Mouse (Mus musculus): ENCODE measurements around the gene Pf4.
"Not testable (repeated sequence)": the region's sequence is repeated elsewhere in the genome, so short reads cannot be mapped to it uniquely, and the experiment has no call there.

Gene Pf4

GRCm38 (mm10) chr5:90788114-90788513 is 15.9 kb downstream of the Pf4 start:
- no peak for DNase-seq (ENCODE audit: low read depth, low spot score)

GRCm38 (mm10) chr5:90789306-90790073 is 17.3 kb downstream of the Pf4 start:
- DNase-seq (ENCODE audit: low read depth, low spot score): no peak

GRCm38 (mm10) chr5:90790074-90790502 is 17.9 kb downstream of the Pf4 start:
- no peak for DNase-seq (ENCODE audit: low read depth, low spot score)

- no peak for DNase-seq (ENCODE audit: low read depth, low spot score)
These were observed 22.0 kb downstream of the Pf4 start, which contains the start of gene Cxcl15 for GRCm38 (mm10) chr5:90794195-90794625. Cxcl15 (plus strand) TSS chr5:90794534.

- DNase-seq (ENCODE audit: low read depth, low spot score): not testable (repeated sequence)
These were observed 23.2 kb downstream of the Pf4 start for GRCm38 (mm10) chr5:90795392-90795791.

GRCm38 (mm10) chr5:90804574-90804973 is 32.3 kb downstream of the Pf4 start:
- DNase-seq (ENCODE audit: low read depth, low spot score): no peak

GRCm38 (mm10) chr5:90806050-90806449 is 33.8 kb downstream of the Pf4 start:
- no peak for DNase-seq (ENCODE audit: low read depth, low spot score)

GRCm38 (mm10) chr5:90807176-90807950 is 35.1 kb downstream of the Pf4 start:
- DNase-seq (ENCODE audit: low read depth, low spot score): no peak

- DNase-seq (ENCODE audit: low read depth, low spot score): no peak
These were observed 47.5 kb downstream of the Pf4 start for GRCm38 (mm10) chr5:90819756-90820155.

Measured in telencephalon, adult 2 months (tissue).